Mouse (Mus musculus): ENCODE measurements around the gene Apopt1. TPM values are rescaled to one million over a fixed set of nuclear protein-coding genes. Genes with fewer than 3 reads are reported as not detected.

The Apopt1 gene
- polyA plus RNA-seq, 1 experiment from 2014 or later, result 57.4 TPM

GRCm38 (mm10) chr12:111672581-111672980 lies 40.5 kb upstream of the Apopt1 start:
- WGBS, result 14% methylated on average over 12 of the region's 12 CpGs
- DNase-seq (ENCODE audit: low spot score), result no peak
- H3K27ac ChIP-seq, result peak overlapping the region; percentile 63
- H3K4me1 ChIP-seq, result peaks cover 55% of the 10 kb centered on the region
- peak overlapping the region; percentile 58 for H3K4me3 ChIP-seq
- H3K27me3 ChIP-seq (ENCODE audit: low read depth, poor library complexity, severe bottlenecking), result peaks cover 76% of the 10 kb centered on the region
- H3K36me3 ChIP-seq, result no peaks in the 10 kb centered on the region
- H3K9me3 ChIP-seq (replicated peaks), result no peaks in the 10 kb centered on the region

- WGBS, result 78% methylated on average over 2 of the region's 2 CpGs
- Histone ChIP-seq H3K36me3 (0 out of 2 replicates have a peak, but pooled peaks cover under 1% of the 10 kb centered on the region), H3K9me3 (replicated peaks) (no peaks in the 10 kb centered on the region), H3K4me1 (peaks cover 54% of the 10 kb centered on the region), H3K4me3 (no peak overlapping the region), H3K27me3 (ENCODE audit: low read depth, poor library complexity, severe bottlenecking) (peaks cover 61% of the 10 kb centered on the region), H3K27ac (no peak overlapping the region)
- DNase-seq (ENCODE audit: low spot score), result no peak
Measured at GRCm38 (mm10) chr12:111674850-111675486, 38.1 kb upstream of the Apopt1 start.

DNA sequence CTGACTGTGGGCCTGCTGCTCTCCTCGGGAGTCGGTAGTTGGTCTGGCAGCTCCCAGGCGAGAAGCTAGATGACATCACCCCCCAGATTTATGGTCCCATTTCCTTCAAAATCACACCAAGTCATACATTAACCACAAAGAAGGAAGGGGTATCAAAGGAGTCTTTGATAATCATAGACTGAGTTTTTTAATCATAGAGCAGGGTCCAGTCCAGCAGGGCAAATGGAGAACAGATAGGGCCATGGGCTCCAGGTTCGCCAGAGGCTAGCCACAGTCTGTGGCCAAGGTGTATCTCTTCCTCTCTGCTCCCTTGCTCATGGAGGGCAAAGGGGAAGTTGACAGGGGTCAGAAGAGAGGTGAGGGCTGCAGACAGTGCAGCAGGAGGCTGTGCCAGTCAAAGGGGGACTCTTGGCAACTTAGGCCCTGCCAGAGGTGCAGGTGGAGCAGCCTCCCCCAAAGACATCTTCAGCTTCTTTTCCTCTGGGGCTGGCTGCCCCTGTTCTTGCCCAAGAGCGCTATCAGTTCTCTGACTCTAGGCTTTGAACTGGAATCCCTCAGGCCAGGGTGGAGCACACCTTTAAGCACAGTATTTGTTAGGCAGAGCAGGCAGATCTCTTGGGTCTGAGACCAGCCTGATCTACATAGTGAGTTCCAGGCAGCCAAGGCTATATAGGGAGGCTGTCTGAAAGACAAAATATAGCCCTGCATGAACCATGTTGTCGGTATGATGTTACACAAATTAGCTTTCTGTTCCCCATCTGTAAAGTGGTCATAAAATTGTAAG lies 37.1 kb upstream of the Apopt1 start:
- DNase-seq (ENCODE audit: low spot score), result no peak
- no peaks in the 10 kb centered on the region for H3K9me3 ChIP-seq (replicated peaks)
- peaks cover 51% of the 10 kb centered on the region for H3K27me3 ChIP-seq (ENCODE audit: low read depth, poor library complexity, severe bottlenecking)
- H3K36me3 ChIP-seq, result peaks cover 10% of the 10 kb centered on the region
- H3K27ac ChIP-seq, result no peak overlapping the region
- 78% methylated on average over 6 of the region's 6 CpGs for WGBS
- H3K4me3 ChIP-seq, result no peak overlapping the region
- peaks cover 43% of the 10 kb centered on the region for H3K4me1 ChIP-seq

- Histone ChIP-seq H3K4me3 (peak overlapping the region; percentile 90), H3K36me3 (peaks cover 25% of the 10 kb centered on the region), H3K4me1 (peaks cover 29% of the 10 kb centered on the region), H3K9me3 (replicated peaks) (no peaks in the 10 kb centered on the region), H3K27ac (peak overlapping the region; percentile 90), H3K27me3 (ENCODE audit: low read depth, poor library complexity, severe bottlenecking) (peaks cover 37% of the 10 kb centered on the region)
- WGBS, result 22% methylated on average over 5 of the region's 5 CpGs
- DNase-seq (ENCODE audit: low spot score), result no peak
Measured at GRCm38 (mm10) chr12:111677421-111677820, 35.6 kb upstream of the Apopt1 start.

DNA sequence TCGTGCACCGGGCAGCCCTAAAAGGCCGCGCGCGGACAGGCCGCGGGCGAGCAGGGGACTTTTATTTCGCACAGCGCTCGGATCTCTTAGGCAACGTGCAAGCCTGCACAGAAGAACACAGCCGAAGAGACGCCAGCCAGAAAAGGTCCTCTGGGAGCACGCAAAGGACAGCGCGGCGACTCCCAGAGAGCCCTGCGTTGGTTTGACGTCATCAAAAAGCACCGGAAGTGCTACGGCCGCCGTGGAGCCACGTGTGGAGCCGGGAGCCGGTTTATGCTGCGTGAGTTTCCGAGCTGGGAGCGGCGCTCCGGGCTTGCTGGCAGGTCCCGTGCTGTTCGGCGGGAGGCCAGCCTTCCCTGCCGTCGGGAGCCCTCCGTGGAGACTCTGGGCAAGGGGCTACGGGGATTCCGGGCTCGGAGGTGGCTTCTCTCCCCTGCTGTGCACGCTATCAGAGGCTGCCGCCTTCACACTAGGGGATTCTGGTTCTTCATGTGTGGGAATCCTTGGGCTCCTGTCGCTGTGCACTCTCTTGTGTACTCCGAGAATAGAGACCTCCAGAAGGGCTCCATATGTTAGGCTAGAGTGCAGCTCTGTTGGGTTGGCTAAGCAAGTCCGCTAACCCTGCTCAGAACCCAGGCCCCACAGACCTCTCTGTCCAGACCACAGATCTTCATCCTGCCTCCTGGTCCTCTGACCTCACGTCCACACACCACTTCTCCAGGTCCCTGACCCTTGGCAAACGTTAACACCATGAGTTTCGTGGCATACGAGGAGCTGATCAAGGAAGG lies 35.0 kb upstream of the Apopt1 start, which contains the start of gene Trmt61a:
Gene Trmt61a (plus strand): TSS at position 224 of the 788 bp plus-strand sequence.
- Histone ChIP-seq H3K4me3 (peak within 1 kb of the TSS; percentile 90), H3K27me3 (ENCODE audit: low read depth, poor library complexity, severe bottlenecking) (peaks cover 30% of the 10 kb centered on the region), H3K36me3 (peaks cover 31% of the 10 kb centered on the region), H3K4me1 (peaks cover 23% of the 10 kb centered on the region), H3K27ac (peak within 1 kb of the TSS; percentile 90), H3K9me3 (replicated peaks) (no peaks in the 10 kb centered on the region)
- under 1% methylated on average over 51 of the region's 51 CpGs for WGBS
- peak; percentile 97 for DNase-seq (ENCODE audit: low spot score)

- H3K9me3 ChIP-seq (replicated peaks), result no peaks in the 10 kb centered on the region
- DNase-seq (ENCODE audit: low spot score), result no peak
- peaks cover 36% of the 10 kb centered on the region for H3K36me3 ChIP-seq
- H3K4me3 ChIP-seq, result peak overlapping the region; percentile 90
- H3K4me1 ChIP-seq, result peaks cover 22% of the 10 kb centered on the region
- WGBS, result 6% methylated on average over 13 of the region's 13 CpGs
- peaks cover 25% of the 10 kb centered on the region for H3K27me3 ChIP-seq (ENCODE audit: low read depth, poor library complexity, severe bottlenecking)
- peak overlapping the region; percentile 90 for H3K27ac ChIP-seq
Measured at GRCm38 (mm10) chr12:111678670-111678933, 34.5 kb upstream of the Apopt1 start.

GRCm38 (mm10) chr12:111678997-111679396 lies 34.1 kb upstream of the Apopt1 start:
- no peak for DNase-seq (ENCODE audit: low spot score)
- H3K27me3 ChIP-seq (ENCODE audit: low read depth, poor library complexity, severe bottlenecking), result peaks cover 21% of the 10 kb centered on the region
- WGBS, result 60% methylated on average over 7 of the region's 7 CpGs
- H3K27ac ChIP-seq, result no peak overlapping the region
- peak overlapping the region; percentile 90 for H3K4me3 ChIP-seq
- peaks cover 40% of the 10 kb centered on the region for H3K36me3 ChIP-seq
- H3K4me1 ChIP-seq, result peaks cover 22% of the 10 kb centered on the region
- H3K9me3 ChIP-seq (replicated peaks), result no peaks in the 10 kb centered on the region

DNA sequence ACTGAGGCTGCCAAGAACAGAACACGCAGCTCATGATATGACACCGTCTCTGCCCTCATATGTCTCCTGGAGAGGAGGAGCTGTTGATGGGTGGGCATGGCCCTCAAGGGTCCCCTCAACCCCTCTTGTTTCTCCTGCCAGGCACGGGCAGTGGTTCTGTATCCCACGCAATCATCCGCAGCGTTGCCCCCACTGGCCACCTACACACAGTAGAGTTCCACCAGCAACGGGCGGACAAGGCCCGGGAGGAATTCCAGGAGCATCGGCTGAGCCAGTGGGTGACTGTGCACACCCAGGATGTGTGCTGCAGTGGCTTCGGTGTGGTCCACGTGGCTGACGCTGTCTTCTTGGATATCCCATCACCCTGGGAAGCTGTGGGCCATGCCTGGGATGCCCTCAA lies 32.4 kb upstream of the Apopt1 start:
- Histone ChIP-seq H3K9me3 (replicated peaks) (no peaks in the 10 kb centered on the region), H3K4me3 (no peak overlapping the region), H3K36me3 (peaks cover 42% of the 10 kb centered on the region), H3K4me1 (peaks cover 25% of the 10 kb centered on the region), H3K27ac (no peak overlapping the region), H3K27me3 (ENCODE audit: low read depth, poor library complexity, severe bottlenecking) (peaks cover 6% of the 10 kb centered on the region; the same call in 1 of the 2 replicates)
- 96% methylated on average over 13 of the region's 13 CpGs for WGBS
- no peak for DNase-seq (ENCODE audit: low spot score)

DNA sequence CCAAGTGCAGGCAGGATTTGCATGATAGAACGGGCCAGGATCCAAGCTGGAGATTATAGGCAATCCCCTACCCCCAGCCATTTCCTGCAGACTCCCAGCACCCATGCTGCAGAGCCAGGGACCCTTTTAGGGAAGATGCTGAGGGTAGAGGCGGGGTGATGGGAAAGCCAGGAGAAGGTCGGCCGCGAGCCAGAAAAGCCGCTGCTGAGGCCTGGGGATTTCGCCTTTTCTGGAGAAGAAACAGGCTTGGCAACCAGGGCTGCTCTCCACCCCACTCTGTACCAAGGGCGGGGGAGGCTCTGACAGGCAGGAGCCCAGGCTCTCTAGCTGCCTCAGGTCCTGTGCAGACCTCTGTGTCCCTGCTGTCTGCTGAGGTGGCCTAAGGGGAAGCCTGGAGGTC lies 31.8 kb upstream of the Apopt1 start:
- DNase-seq (ENCODE audit: low spot score), result no peak
- Histone ChIP-seq H3K4me1 (peaks cover 25% of the 10 kb centered on the region), H3K27ac (no peak overlapping the region), H3K4me3 (no peak overlapping the region), H3K9me3 (replicated peaks) (no peaks in the 10 kb centered on the region), H3K36me3 (peaks cover 42% of the 10 kb centered on the region), H3K27me3 (ENCODE audit: low read depth, poor library complexity, severe bottlenecking) (no peaks in the 10 kb centered on the region; the same call in 1 of the 2 replicates)
- 83% methylated on average over 8 of the region's 8 CpGs for WGBS

DNA sequence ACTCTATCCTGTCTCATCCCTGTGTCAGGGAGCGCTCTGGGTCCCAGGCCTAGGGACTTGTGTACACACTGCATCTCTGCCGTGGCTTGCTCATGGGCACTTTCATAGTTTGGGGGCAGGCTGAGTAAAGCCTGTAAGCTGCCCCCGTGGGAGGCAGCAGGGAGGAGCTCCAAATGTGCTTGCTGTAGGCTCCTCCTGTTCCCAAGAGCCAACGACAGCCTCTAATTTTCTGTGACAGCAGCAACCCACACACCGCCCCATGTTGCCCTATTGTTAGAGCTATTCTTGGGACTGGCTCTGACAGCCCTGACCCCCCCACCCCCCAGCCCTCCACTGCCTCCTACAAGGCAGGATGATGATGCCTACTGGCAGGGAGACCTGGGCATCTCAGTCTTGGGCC lies 31.1 kb upstream of the Apopt1 start:
- Histone ChIP-seq H3K9me3 (replicated peaks) (no peaks in the 10 kb centered on the region), H3K4me3 (no peak overlapping the region), H3K27me3 (ENCODE audit: low read depth, poor library complexity, severe bottlenecking) (no peaks in the 10 kb centered on the region), H3K4me1 (peaks cover 25% of the 10 kb centered on the region), H3K27ac (no peak overlapping the region), H3K36me3 (peaks cover 42% of the 10 kb centered on the region)
- DNase-seq (ENCODE audit: low spot score), result no peak
- 90% methylated on average over 5 of the region's 5 CpGs for WGBS

DNA sequence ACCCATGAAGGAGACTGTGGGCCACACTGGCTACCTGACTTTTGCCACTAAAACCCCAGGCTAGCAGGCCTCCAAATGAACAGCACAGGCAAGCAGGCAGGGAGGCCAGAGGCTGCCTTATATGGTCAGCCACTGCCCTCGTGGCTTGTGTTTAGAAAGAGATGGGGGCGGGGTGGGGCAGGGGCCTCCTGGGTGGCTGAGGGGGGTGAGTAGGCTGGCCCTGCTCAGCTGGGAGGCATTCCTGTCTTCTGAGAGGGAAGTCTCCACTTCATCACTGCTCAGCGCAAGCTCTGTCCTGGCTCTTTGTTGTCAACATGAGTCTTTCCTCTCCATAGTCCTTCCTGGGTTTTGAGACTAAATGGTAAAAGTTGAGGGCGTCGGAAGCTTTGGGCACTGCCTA lies 30.3 kb upstream of the Apopt1 start:
- Histone ChIP-seq H3K9me3 (replicated peaks) (no peaks in the 10 kb centered on the region), H3K4me3 (no peak overlapping the region), H3K36me3 (peaks cover 42% of the 10 kb centered on the region), H3K27me3 (ENCODE audit: low read depth, poor library complexity, severe bottlenecking) (no peaks in the 10 kb centered on the region), H3K4me1 (peaks cover 18% of the 10 kb centered on the region), H3K27ac (no peak overlapping the region)
- DNase-seq (ENCODE audit: low spot score), result no peak
- 68% methylated on average over 5 of the region's 5 CpGs for WGBS

DNA sequence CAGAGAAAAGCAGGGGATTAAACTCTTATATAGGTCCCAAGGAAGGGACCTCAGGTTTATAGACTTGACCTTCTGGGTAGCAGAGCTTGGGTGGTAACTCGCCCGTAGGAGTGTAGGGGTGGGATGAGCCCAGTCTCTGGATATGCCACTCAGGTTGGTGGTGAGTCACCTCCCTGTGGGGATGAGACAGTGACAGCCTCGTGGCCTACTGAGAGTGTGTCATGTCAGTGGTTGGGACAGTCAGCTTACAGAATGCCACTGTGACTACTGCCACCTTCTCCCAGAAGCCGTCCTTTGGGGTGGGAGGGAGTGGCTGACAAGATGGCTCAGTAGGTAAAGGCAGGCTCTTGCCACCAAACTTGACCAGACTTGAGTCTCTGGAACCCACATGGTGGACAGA lies 26.7 kb upstream of the Apopt1 start:
- 87% methylated on average over 4 of the region's 4 CpGs for WGBS

More for the DNA sequence above, 26.7 kb upstream of the Apopt1 start:
- H3K4me1 ChIP-seq, result peaks cover 15% of the 10 kb centered on the region
- H3K4me3 ChIP-seq, result no peak overlapping the region
- H3K27me3 ChIP-seq (ENCODE audit: low read depth, poor library complexity, severe bottlenecking), result no peaks in the 10 kb centered on the region
- H3K9me3 ChIP-seq (replicated peaks), result no peaks in the 10 kb centered on the region
- no peak overlapping the region for H3K27ac ChIP-seq
- H3K36me3 ChIP-seq, result peaks cover 28% of the 10 kb centered on the region
- no peak for DNase-seq (ENCODE audit: low spot score)

All from limb, embryonic 10.5 days (tissue).